Mouse (Mus musculus) thymus, adult 2 months (tissue): ENCODE measurements around the gene Pla1a.

Source experiments
- CTCF ChIP-seq: fragments of 200-500 bp; IDR thresholded peaks from 2 replicates; pipeline ENCODE4 v1.5.1; 2012; ENCODE audit warnings: mild to moderate bottlenecking, control low read depth, low read length, moderate library complexity, borderline replicate concordance; ENCODE audit not compliant: control insufficient read depth, poor library complexity, insufficient read depth; ENCODE audit errors: extremely low read depth
- POLR2A ChIP-seq: fragments of 200-500 bp; IDR thresholded peaks from 2 replicates; pipeline ENCODE4 v1.6.1; 2012; ENCODE audit warnings: mild to moderate bottlenecking, low read length, control low read depth, moderate library complexity; ENCODE audit not compliant: control insufficient read depth, poor library complexity, insufficient read depth; ENCODE audit errors: extremely low read depth

GRCm38 (mm10) chr16:38369431-38369830, 63.5 kb downstream of the Pla1a start:
- TF ChIP-seq POLR2A (no peak), CTCF (no peak)
